Mouse (Mus musculus) lung, adult 2 months (tissue): ENCODE measurements around the gene BC048562. TPM values are rescaled to one million over a fixed set of nuclear protein-coding genes. Genes with fewer than 3 reads are reported as not detected.

Experiments used
- DNase-seq: peaks from one replicate; pipeline ENCODE4 v3.0.0; 2022
- H3K4me1 ChIP-seq: fragments of 200-500 bp; 2 replicates; pipeline ENCODE4 v1.6.1; 2011; ENCODE audit warnings: low read length; ENCODE audit not compliant: control insufficient read depth, insufficient read depth
- H3K4me3 ChIP-seq: fragments of 200-500 bp; replicated peaks from 2 replicates; pipeline ENCODE3; 2011; ENCODE audit warnings: low read depth, mild to moderate bottlenecking, control low read depth, low read length; ENCODE audit errors: extremely low read depth
- CTCF ChIP-seq: fragments of 200-500 bp; IDR thresholded peaks from 2 replicates; pipeline ENCODE4 v1.5.1; 2011; ENCODE audit warnings: mild to moderate bottlenecking, low read length, control low read depth; ENCODE audit not compliant: insufficient read depth
- POLR2A ChIP-seq: fragments of 200-500 bp; IDR thresholded peaks from 2 replicates; pipeline ENCODE4 v1.6.1; 2011; ENCODE audit warnings: low read depth, mild to moderate bottlenecking, control low read depth, low read length, borderline replicate concordance; ENCODE audit errors: extremely low read depth
- WGBS: fragments of 180-500 bp; shearing (Covaris S2); methylation state at CpG from one replicate; pipeline ENCODE4 v1.1.7; 2018; 5-methylcytosine and 5-hydroxymethylcytosine counted together
- polyA plus RNA-seq: library from polyadenylated mRNA; depleted of rRNA; stranded (reverse); fragments of >200 nt; gene quantifications from 2 replicates; pipeline ENCODE4 v1.2.3, GENCODE M21; 2012

Gene BC048562
- polyA plus RNA-seq, 1 experiment: not detected

DNA sequence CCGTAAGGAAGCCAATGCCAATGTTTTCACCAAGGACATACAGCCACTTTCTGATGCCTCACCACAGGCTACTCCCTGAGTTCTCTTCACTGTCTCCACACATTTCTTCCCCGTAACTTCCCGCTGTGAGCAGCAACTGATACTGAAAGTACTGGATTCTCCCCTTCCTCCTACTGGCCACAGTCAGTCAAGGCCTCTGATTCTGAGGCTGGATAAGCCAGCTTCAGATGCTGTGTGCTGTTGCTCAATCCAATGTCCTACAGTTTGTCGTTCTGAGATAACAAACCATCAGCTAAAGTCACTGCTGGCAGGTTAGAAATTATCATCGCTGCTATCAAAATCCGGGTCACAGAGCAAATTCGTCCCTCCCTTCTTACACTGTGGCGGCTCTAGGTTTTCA, 31.8 kb upstream of the BC048562 start:
- no peak for TF ChIP-seq CTCF
- no peak for TF ChIP-seq POLR2A
- Histone ChIP-seq H3K4me3 (no peak overlapping the region), H3K4me1 (no peaks in the 10 kb centered on the region)
- 79% methylated on average over 8 of the region's 8 CpGs for WGBS
- DNase-seq: no peak

- Histone ChIP-seq H3K4me1 (no peaks in the 10 kb centered on the region), H3K4me3 (no peak overlapping the region)
- DNase-seq: no peak
- 75% methylated on average over 4 of the region's 4 CpGs for WGBS
- no peak for TF ChIP-seq POLR2A
- no peak for TF ChIP-seq CTCF
Observed at GRCm38 (mm10) chr9:108409535-108409934, 26.7 kb upstream of the BC048562 start.

DNA sequence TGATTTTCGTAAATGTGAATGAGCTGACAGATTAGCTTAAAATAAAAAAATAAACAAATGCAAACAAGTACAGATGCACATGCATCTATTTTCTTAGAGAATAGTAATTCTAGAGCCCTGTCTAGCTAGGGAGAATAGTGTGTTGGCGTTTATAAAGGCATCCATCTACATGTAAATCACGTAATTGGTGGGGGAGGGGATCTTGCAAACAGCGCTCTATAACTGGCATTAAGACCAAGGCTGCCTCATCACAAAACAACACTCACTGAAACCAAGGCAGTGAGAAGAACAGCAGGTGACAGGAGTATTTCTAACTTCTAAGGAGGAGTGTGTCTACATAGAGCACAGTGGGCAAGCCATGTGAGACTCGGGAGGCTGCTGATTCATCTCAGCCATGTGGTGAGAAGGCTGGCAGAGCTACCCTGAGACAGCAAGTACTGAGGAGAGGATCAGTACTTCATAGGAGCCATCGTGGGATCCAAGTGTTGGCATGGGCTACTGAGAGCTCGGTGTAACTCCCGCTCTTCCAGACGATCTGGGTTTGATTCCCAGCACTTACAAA, 24.8 kb upstream of the BC048562 start:
- 84% methylated on average over 9 of the region's 9 CpGs for WGBS

GRCm38 (mm10) chr9:108412221-108412620, 24.1 kb upstream of the BC048562 start:
- TF ChIP-seq CTCF (no peak), POLR2A (no peak)
- no peak overlapping the region for H3K4me3 ChIP-seq
- DNase-seq: no peak
- WGBS: 86% methylated on average over 1 of the region's 1 CpGs
- H3K4me1 ChIP-seq: no peaks in the 10 kb centered on the region

More for the DNA sequence above, 24.8 kb upstream of the BC048562 start:
- Histone ChIP-seq H3K4me3 (no peak overlapping the region), H3K4me1 (no peaks in the 10 kb centered on the region)
- DNase-seq: no peak
- no peak for TF ChIP-seq POLR2A
- no peak for TF ChIP-seq CTCF

DNA sequence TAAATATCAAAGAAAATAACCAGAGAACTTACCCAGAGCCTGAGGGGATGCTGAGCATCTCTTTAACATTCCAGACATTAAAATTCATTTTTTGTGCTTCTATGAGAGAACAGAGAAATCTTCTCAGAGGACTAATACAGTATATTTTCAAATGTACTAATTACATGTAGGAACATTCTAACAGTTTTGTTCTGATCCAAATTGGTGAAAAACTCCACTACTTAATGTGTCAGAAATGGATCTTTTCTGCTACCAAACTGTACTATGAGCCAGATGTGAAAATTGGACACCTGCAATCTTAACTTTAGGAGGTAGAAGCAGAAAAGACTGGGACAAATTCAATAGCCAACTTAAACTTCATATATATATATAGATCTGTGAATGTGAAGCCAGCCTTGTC, 7.9 kb upstream of the BC048562 start, which contains the start of gene Ccdc36:
Gene Ccdc36, minus strand, starts transcription at position 101 of the 400 bp plus-strand sequence.
- DNase-seq: no peak
- Histone ChIP-seq H3K4me1 (no peaks in the 10 kb centered on the region), H3K4me3 (no peak within 1 kb of the TSS)
- TF ChIP-seq CTCF: no peak
- TF ChIP-seq POLR2A: no peak

DNA sequence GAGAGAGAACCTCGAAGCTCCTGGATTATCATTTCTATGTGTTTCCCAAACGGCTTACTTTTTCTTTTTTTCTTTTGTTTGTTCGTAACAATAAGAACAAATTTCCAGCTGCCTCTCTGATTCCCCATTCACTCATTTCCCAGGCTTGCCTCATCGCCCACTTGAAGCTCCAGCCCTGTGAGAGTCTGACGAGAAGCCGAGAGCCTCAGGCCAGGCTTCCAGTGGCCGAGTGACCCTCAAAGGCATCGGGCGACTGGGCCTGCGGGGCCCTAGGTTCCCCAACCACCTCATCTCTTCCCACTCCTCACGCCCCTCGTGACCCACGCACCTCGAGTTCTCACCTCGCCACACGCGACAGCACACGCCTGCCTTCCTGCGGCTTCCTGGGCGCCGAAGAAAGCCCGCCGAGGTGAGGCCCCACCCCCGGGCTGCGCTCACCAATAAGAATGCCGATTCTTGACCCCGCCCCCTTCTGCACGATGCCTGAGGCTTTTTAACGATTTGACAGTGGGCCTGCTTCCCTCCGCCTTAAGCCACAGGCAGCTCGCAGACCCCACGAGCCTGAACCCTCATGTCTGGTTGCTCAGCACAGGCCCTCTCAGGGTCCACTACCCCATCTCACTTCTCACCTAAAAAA, 4.7 kb upstream of the BC048562 start:
- H3K4me3 ChIP-seq: peak overlapping the region; percentile 32
- TF ChIP-seq CTCF (no peak), POLR2A (no peak)
- no peak for DNase-seq
- H3K4me1 ChIP-seq: no peaks in the 10 kb centered on the region
- 47% methylated on average over 32 of the region's 32 CpGs for WGBS

- no peak for DNase-seq
- 89% methylated on average over 6 of the region's 6 CpGs for WGBS
- H3K4me3 ChIP-seq: no peak overlapping the region
- no peak for TF ChIP-seq CTCF
- no peak for TF ChIP-seq POLR2A
- H3K4me1 ChIP-seq: peaks cover 5% of the 10 kb centered on the region
Observed at GRCm38 (mm10) chr9:108439176-108439575, 2.9 kb downstream of the BC048562 start.

DNA sequence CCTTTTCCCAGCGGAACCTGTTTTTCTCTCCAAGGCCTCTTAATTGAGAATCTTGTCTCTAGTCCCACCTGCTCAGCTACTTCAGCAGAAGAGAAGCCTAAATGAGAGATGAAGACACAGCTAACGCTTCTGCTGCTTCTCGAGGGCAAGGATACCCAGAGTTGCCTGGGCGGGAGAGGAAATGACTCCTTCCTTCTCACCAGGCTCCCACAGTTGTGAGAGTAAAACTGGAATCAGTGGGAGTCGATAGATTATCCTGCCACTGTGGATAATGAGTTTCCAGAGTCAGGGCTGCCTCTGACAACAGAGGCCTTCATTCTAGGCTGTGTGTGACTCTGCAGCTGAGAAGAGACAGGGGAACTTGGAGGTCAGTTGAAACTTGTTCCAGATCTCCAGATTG, 4.2 kb downstream of the BC048562 start:
- no peak overlapping the region for H3K4me3 ChIP-seq
- H3K4me1 ChIP-seq: peaks cover 5% of the 10 kb centered on the region
- WGBS: 53% methylated on average over 5 of the region's 5 CpGs
- TF ChIP-seq POLR2A (no peak), CTCF (no peak)
- DNase-seq: no peak

- DNase-seq: no peak
- Histone ChIP-seq H3K4me1 (peaks cover 5% of the 10 kb centered on the region), H3K4me3 (no peak overlapping the region)
- 57% methylated on average over 11 of the region's 11 CpGs for WGBS
- no peak for TF ChIP-seq POLR2A
- no peak for TF ChIP-seq CTCF
Observed at GRCm38 (mm10) chr9:108441236-108441919, 5.1 kb downstream of the BC048562 start.

GRCm38 (mm10) chr9:108445125-108445524, 8.8 kb downstream of the BC048562 start:
- TF ChIP-seq CTCF: no peak
- TF ChIP-seq POLR2A: no peak
- Histone ChIP-seq H3K4me1 (peaks cover 5% of the 10 kb centered on the region), H3K4me3 (no peak overlapping the region)
- 46% methylated on average over 9 of the region's 9 CpGs for WGBS
- no peak for DNase-seq
